Mouse (Mus musculus): Measurements from ENCODE around the gene Crmp1. TPM values are rescaled to one million over a fixed set of nuclear protein-coding genes. Genes with fewer than 3 reads are reported as not detected.

Crmp1 gene
- polyA plus RNA-seq, 1 experiment from 2014 or later: 27.7 TPM

GRCm38 (mm10) chr5:37242360-37243168, 824 bp downstream of the Crmp1 start:
- no peak for ATAC-seq (ENCODE audit: insufficient read depth, low FRiP score, low read depth)
- Histone ChIP-seq H3K27ac (no peak overlapping the region), H3K9me3 (no peaks in the 10 kb centered on the region), H3K4me2 (peak overlapping the region; percentile 76), H3K4me3 (replicated peaks) (peak overlapping the region; percentile 37), H3K9ac (no peak overlapping the region), H3K4me1 (peaks cover 19% of the 10 kb centered on the region), H3K36me3 (no peaks in the 10 kb centered on the region), H3K27me3 (replicated peaks) (peaks cover 69% of the 10 kb centered on the region)
- 12% methylated on average over 44 of the region's 44 CpGs for WGBS

- WGBS: 4% methylated on average over 19 of the region's 19 CpGs
- Histone ChIP-seq H3K27ac (no peak overlapping the region), H3K4me3 (replicated peaks) (peak overlapping the region; percentile 8; the same call in 1 of the 2 replicates), H3K4me2 (no peak overlapping the region), H3K27me3 (replicated peaks) (peaks cover 69% of the 10 kb centered on the region), H3K9me3 (no peaks in the 10 kb centered on the region), H3K9ac (no peak overlapping the region), H3K36me3 (no peaks in the 10 kb centered on the region), H3K4me1 (peaks cover 19% of the 10 kb centered on the region)
- ATAC-seq (ENCODE audit: insufficient read depth, low FRiP score, low read depth): no peak
These were observed 1.6 kb downstream of the Crmp1 start for GRCm38 (mm10) chr5:37243169-37243886.

- no peak overlapping the region for H3K9ac ChIP-seq
- H3K36me3 ChIP-seq: no peaks in the 10 kb centered on the region
- no peak overlapping the region for H3K4me2 ChIP-seq
- no peak overlapping the region for H3K27ac ChIP-seq
- no peak overlapping the region for H3K4me3 ChIP-seq (replicated peaks)
- 6% methylated on average over 13 of the region's 13 CpGs for WGBS
- H3K9me3 ChIP-seq: no peaks in the 10 kb centered on the region
- ATAC-seq (ENCODE audit: insufficient read depth, low FRiP score, low read depth): no peak
- peaks cover 19% of the 10 kb centered on the region for H3K4me1 ChIP-seq
- peaks cover 69% of the 10 kb centered on the region for H3K27me3 ChIP-seq (replicated peaks)
These were observed 2.4 kb downstream of the Crmp1 start for GRCm38 (mm10) chr5:37244161-37244560.

GRCm38 (mm10) chr5:37244666-37245242, 3.0 kb downstream of the Crmp1 start:
- H3K27me3 ChIP-seq (replicated peaks): peaks cover 69% of the 10 kb centered on the region
- 0 out of 2 replicates have a peak overlapping the region, but pooled peaks have one; percentile 26 for H3K27ac ChIP-seq
- WGBS: 32% methylated on average over 9 of the region's 9 CpGs
- peak overlapping the region; percentile 49; the same call in 1 of the 2 replicates for H3K4me3 ChIP-seq (replicated peaks)
- no peaks in the 10 kb centered on the region for H3K9me3 ChIP-seq
- H3K36me3 ChIP-seq: no peaks in the 10 kb centered on the region
- peak overlapping the region; percentile 79; the same call in 1 of the 2 replicates for H3K4me2 ChIP-seq
- peaks cover 19% of the 10 kb centered on the region for H3K4me1 ChIP-seq
- ATAC-seq (ENCODE audit: insufficient read depth, low FRiP score, low read depth): no peak
- H3K9ac ChIP-seq: no peak overlapping the region

- Histone ChIP-seq H3K4me2 (peak overlapping the region; percentile 79), H3K9me3 (no peaks in the 10 kb centered on the region), H3K9ac (no peak overlapping the region), H3K27ac (peak overlapping the region; percentile 26; the same call in 1 of the 2 replicates), H3K36me3 (no peaks in the 10 kb centered on the region), H3K27me3 (replicated peaks) (peaks cover 61% of the 10 kb centered on the region), H3K4me3 (replicated peaks) (peak overlapping the region; percentile 49), H3K4me1 (peaks cover 19% of the 10 kb centered on the region)
- 1% methylated on average over 38 of the region's 42 CpGs for WGBS
- ATAC-seq (ENCODE audit: insufficient read depth, low FRiP score, low read depth): no peak
These were observed 3.9 kb downstream of the Crmp1 start for GRCm38 (mm10) chr5:37245651-37246050.

- no peaks in the 10 kb centered on the region for H3K9me3 ChIP-seq
- peak overlapping the region; percentile 49 for H3K4me3 ChIP-seq (replicated peaks)
- H3K9ac ChIP-seq: no peak overlapping the region
- no peak overlapping the region for H3K27ac ChIP-seq
- 2% methylated on average over 29 of the region's 37 CpGs for WGBS
- peaks cover 19% of the 10 kb centered on the region for H3K4me1 ChIP-seq
- peaks cover 54% of the 10 kb centered on the region for H3K27me3 ChIP-seq (replicated peaks)
- peak overlapping the region; percentile 79 for H3K4me2 ChIP-seq
- peak; percentile 28; the same call in 1 of the 2 replicates for ATAC-seq (ENCODE audit: insufficient read depth, low FRiP score, low read depth)
- H3K36me3 ChIP-seq: no peaks in the 10 kb centered on the region
These were observed 4.6 kb downstream of the Crmp1 start for GRCm38 (mm10) chr5:37246138-37246910.

- Histone ChIP-seq H3K9me3 (no peaks in the 10 kb centered on the region), H3K4me3 (replicated peaks) (no peak overlapping the region), H3K27ac (no peak overlapping the region), H3K9ac (no peak overlapping the region), H3K4me1 (peaks cover 10% of the 10 kb centered on the region), H3K27me3 (replicated peaks) (peaks cover 43% of the 10 kb centered on the region), H3K4me2 (no peak overlapping the region), H3K36me3 (no peaks in the 10 kb centered on the region)
- 33% methylated on average over 4 of the region's 4 CpGs for WGBS
- ATAC-seq (ENCODE audit: insufficient read depth, low FRiP score, low read depth): no peak
These were observed 5.7 kb downstream of the Crmp1 start for GRCm38 (mm10) chr5:37247456-37247855.

GRCm38 (mm10) chr5:37248870-37249269, 7.1 kb downstream of the Crmp1 start:
- Histone ChIP-seq H3K36me3 (no peaks in the 10 kb centered on the region), H3K4me2 (no peak overlapping the region), H3K9me3 (no peaks in the 10 kb centered on the region), H3K27me3 (replicated peaks) (peaks cover 29% of the 10 kb centered on the region), H3K4me1 (peaks cover 10% of the 10 kb centered on the region; the same call in 1 of the 2 replicates), H3K9ac (no peak overlapping the region), H3K4me3 (replicated peaks) (no peak overlapping the region), H3K27ac (no peak overlapping the region)
- 69% methylated on average over 3 of the region's 3 CpGs for WGBS
- ATAC-seq (ENCODE audit: insufficient read depth, low FRiP score, low read depth): no peak

- Histone ChIP-seq H3K4me2 (no peak overlapping the region), H3K27ac (no peak overlapping the region), H3K36me3 (no peaks in the 10 kb centered on the region), H3K9me3 (no peaks in the 10 kb centered on the region), H3K4me3 (replicated peaks) (no peak overlapping the region), H3K4me1 (peaks cover 2% of the 10 kb centered on the region; the same call in 1 of the 2 replicates), H3K27me3 (replicated peaks) (peaks cover 2% of the 10 kb centered on the region), H3K9ac (no peak overlapping the region)
- no peak for ATAC-seq (ENCODE audit: insufficient read depth, low FRiP score, low read depth)
- 40% methylated on average over 3 of the region's 3 CpGs for WGBS
These were observed 9.9 kb downstream of the Crmp1 start for GRCm38 (mm10) chr5:37251596-37251995.

GRCm38 (mm10) chr5:37252101-37252804, 10.5 kb downstream of the Crmp1 start:
- Histone ChIP-seq H3K4me3 (replicated peaks) (no peak overlapping the region), H3K36me3 (no peaks in the 10 kb centered on the region), H3K4me2 (no peak overlapping the region), H3K27me3 (replicated peaks) (no peaks in the 10 kb centered on the region), H3K27ac (no peak overlapping the region), H3K4me1 (no peaks in the 10 kb centered on the region), H3K9ac (no peak overlapping the region), H3K9me3 (no peaks in the 10 kb centered on the region)
- no peak for ATAC-seq (ENCODE audit: insufficient read depth, low FRiP score, low read depth)
- WGBS: 73% methylated on average over 9 of the region's 9 CpGs

- H3K9ac ChIP-seq: no peak overlapping the region
- no peaks in the 10 kb centered on the region for H3K27me3 ChIP-seq (replicated peaks)
- no peaks in the 10 kb centered on the region for H3K9me3 ChIP-seq
- no peak overlapping the region for H3K4me3 ChIP-seq (replicated peaks)
- H3K36me3 ChIP-seq: no peaks in the 10 kb centered on the region
- no peaks in the 10 kb centered on the region for H3K4me1 ChIP-seq
- H3K4me2 ChIP-seq: no peak overlapping the region
- whole genome bisulfite sequencing: 89% methylated on average over 4 of the region's 4 CpGs
- H3K27ac ChIP-seq: no peak overlapping the region
- no peak for ATAC-seq (ENCODE audit: insufficient read depth, low FRiP score, low read depth)
These were observed 12.8 kb downstream of the Crmp1 start for GRCm38 (mm10) chr5:37254523-37254922.

Measured in stomach, embryonic 15.5 days (tissue).